Mouse (Mus musculus): ENCODE measurements around the gene Map3k11. TPM values are rescaled to one million over a fixed set of nuclear protein-coding genes. Genes with fewer than 3 reads are reported as not detected.
"Not testable (repeated sequence)": the region's sequence is repeated elsewhere in the genome, so short reads cannot be mapped to it uniquely, and the experiment has no call there.

The Map3k11 gene
- polyA plus RNA-seq, 1 experiment: 52.8 TPM

GRCm38 (mm10) chr19:5665465-5665864 is 23.1 kb upstream of the Map3k11 start:
- DNase-seq (ENCODE audit: low read depth): no peak

- DNase-seq (ENCODE audit: low read depth): no peak
These were observed 22.2 kb upstream of the Map3k11 start for GRCm38 (mm10) chr19:5666386-5666785.

GRCm38 (mm10) chr19:5668372-5668771 is 20.2 kb upstream of the Map3k11 start:
- no peak for DNase-seq (ENCODE audit: low read depth)

GRCm38 (mm10) chr19:5680432-5680831 is 8.1 kb upstream of the Map3k11 start:
- DNase-seq (ENCODE audit: low read depth): no peak

GRCm38 (mm10) chr19:5684236-5684635 is 4.3 kb upstream of the Map3k11 start:
- no peak for DNase-seq (ENCODE audit: low read depth)

- DNase-seq (ENCODE audit: low read depth): no peak
These were observed 3.6 kb upstream of the Map3k11 start for GRCm38 (mm10) chr19:5684985-5685384.

GRCm38 (mm10) chr19:5685431-5685830 is 3.1 kb upstream of the Map3k11 start:
- no peak for DNase-seq (ENCODE audit: low read depth)

- DNase-seq (ENCODE audit: low read depth): no peak
These were observed 2.7 kb upstream of the Map3k11 start for GRCm38 (mm10) chr19:5685861-5686260.

GRCm38 (mm10) chr19:5686437-5686836 is 2.1 kb upstream of the Map3k11 start:
- DNase-seq (ENCODE audit: low read depth): no peak

- not testable (repeated sequence) for DNase-seq (ENCODE audit: low read depth)
These were observed 1.6 kb upstream of the Map3k11 start for GRCm38 (mm10) chr19:5686954-5687353.

GRCm38 (mm10) chr19:5687738-5688137 is 804 bp upstream of the Map3k11 start:
- no peak for DNase-seq (ENCODE audit: low read depth)

- no peak for DNase-seq (ENCODE audit: low read depth)
These were observed 516 bp downstream of the Map3k11 start for GRCm38 (mm10) chr19:5689088-5689428.

- DNase-seq (ENCODE audit: low read depth): peak; percentile 60
These were observed 1.2 kb downstream of the Map3k11 start for GRCm38 (mm10) chr19:5689565-5690342.

GRCm38 (mm10) chr19:5690343-5690735 is 1.8 kb downstream of the Map3k11 start:
- no peak for DNase-seq (ENCODE audit: low read depth)

GRCm38 (mm10) chr19:5691601-5692000 is 3.1 kb downstream of the Map3k11 start:
- DNase-seq (ENCODE audit: low read depth): no peak

GRCm38 (mm10) chr19:5692086-5692912 is 3.8 kb downstream of the Map3k11 start:
- no peak for DNase-seq (ENCODE audit: low read depth)

- no peak for DNase-seq (ENCODE audit: low read depth)
These were observed 4.4 kb downstream of the Map3k11 start for GRCm38 (mm10) chr19:5692913-5693396.

GRCm38 (mm10) chr19:5693801-5694200 is 5.3 kb downstream of the Map3k11 start:
- DNase-seq (ENCODE audit: low read depth): no peak

- DNase-seq (ENCODE audit: low read depth): no peak
These were observed 7.4 kb downstream of the Map3k11 start for GRCm38 (mm10) chr19:5695849-5696462.

GRCm38 (mm10) chr19:5704163-5704800 is 15.7 kb downstream of the Map3k11 start, which contains the start of gene Kcnk7:
Kcnk7 (plus strand) TSS chr19:5704367.
- no peak for DNase-seq (ENCODE audit: low read depth)

GRCm38 (mm10) chr19:5704801-5705571 is 16.4 kb downstream of the Map3k11 start:
- no peak for DNase-seq (ENCODE audit: low read depth)

All from gonadal fat pad, adult 2 months (tissue).